Mouse (Mus musculus) testis, postnatal 10 days (tissue): Measurements from ENCODE around the gene Atp8b4.

Source experiments
- DNase-seq: peaks from one replicate; pipeline ENCODE4 v3.0.0; 2021; ENCODE audit warnings: low spot score

Atp8b4 gene

GRCm38 (mm10) chr2:126360688-126361087 lies 139.8 kb downstream of the Atp8b4 start:
- no peak for DNase-seq

- no peak for DNase-seq
Measured at GRCm38 (mm10) chr2:126359965-126360364, 140.5 kb downstream of the Atp8b4 start.

- no peak for DNase-seq
Measured at GRCm38 (mm10) chr2:126359278-126359677, 141.2 kb downstream of the Atp8b4 start.

GRCm38 (mm10) chr2:126358741-126359140 lies 141.7 kb downstream of the Atp8b4 start:
- DNase-seq = no peak

- DNase-seq = no peak
Measured at GRCm38 (mm10) chr2:126355259-126355658, 145.2 kb downstream of the Atp8b4 start.

- no peak for DNase-seq
Measured at GRCm38 (mm10) chr2:126351811-126352210, 148.7 kb downstream of the Atp8b4 start.

- no peak for DNase-seq
Measured at GRCm38 (mm10) chr2:126343026-126343593, 157.4 kb downstream of the Atp8b4 start.

- no peak for DNase-seq
Measured at GRCm38 (mm10) chr2:126341521-126341920, 159.0 kb downstream of the Atp8b4 start.

GRCm38 (mm10) chr2:126340201-126340600 lies 160.3 kb downstream of the Atp8b4 start:
- DNase-seq = no peak

GRCm38 (mm10) chr2:126339516-126339915 lies 161.0 kb downstream of the Atp8b4 start:
- no peak for DNase-seq

- no peak for DNase-seq
Measured at GRCm38 (mm10) chr2:126337143-126337542, 163.3 kb downstream of the Atp8b4 start.

- DNase-seq = no peak
Measured at GRCm38 (mm10) chr2:126331794-126332193, 168.7 kb downstream of the Atp8b4 start.

GRCm38 (mm10) chr2:126323206-126323605 lies 177.3 kb downstream of the Atp8b4 start:
- no peak for DNase-seq

GRCm38 (mm10) chr2:126322631-126323031 lies 177.8 kb downstream of the Atp8b4 start:
- DNase-seq = no peak

GRCm38 (mm10) chr2:126318071-126318470 lies 182.4 kb downstream of the Atp8b4 start:
- no peak for DNase-seq

- DNase-seq = no peak
Measured at GRCm38 (mm10) chr2:126316942-126317341, 183.5 kb downstream of the Atp8b4 start.

GRCm38 (mm10) chr2:126316346-126316745 lies 184.1 kb downstream of the Atp8b4 start:
- DNase-seq = no peak

- DNase-seq = no peak
Measured at GRCm38 (mm10) chr2:126311056-126311455, 189.4 kb downstream of the Atp8b4 start.

- DNase-seq = no peak
Measured at GRCm38 (mm10) chr2:126309994-126310393, 190.5 kb downstream of the Atp8b4 start.

GRCm38 (mm10) chr2:126304621-126305020 lies 195.9 kb downstream of the Atp8b4 start:
- DNase-seq = no peak

- no peak for DNase-seq
Measured at GRCm38 (mm10) chr2:126303226-126303625, 197.2 kb downstream of the Atp8b4 start.

GRCm38 (mm10) chr2:126302381-126302780 lies 198.1 kb downstream of the Atp8b4 start:
- DNase-seq = no peak

- DNase-seq = no peak
Measured at GRCm38 (mm10) chr2:126290702-126291101, 209.8 kb downstream of the Atp8b4 start.

GRCm38 (mm10) chr2:126287942-126288341 lies 212.5 kb downstream of the Atp8b4 start:
- DNase-seq = no peak

GRCm38 (mm10) chr2:126286420-126286819 lies 214.1 kb downstream of the Atp8b4 start:
- DNase-seq = no peak
